Mouse (Mus musculus) olfactory bulb, adult 2 months (tissue): ENCODE measurements around the gene Tesk1.

Source experiments
- CTCF ChIP-seq: fragments of 200-500 bp; IDR thresholded peaks from 2 replicates; pipeline ENCODE4 v1.5.1; 2012; ENCODE audit warnings: low read depth, mild to moderate bottlenecking, low read length, moderate library complexity; ENCODE audit not compliant: insufficient read depth
- POLR2A ChIP-seq: fragments of 200-500 bp; IDR thresholded peaks from 2 replicates; pipeline ENCODE4 v1.6.1; 2012; ENCODE audit warnings: mild to moderate bottlenecking, low read depth, low read length, moderate library complexity; ENCODE audit not compliant: insufficient read depth

GRCm38 (mm10) chr4:43442456-43443361 lies 970 bp downstream of the Tesk1 start:
- TF ChIP-seq POLR2A (no peak; the same call in 1 of the 2 replicates), CTCF (no peak)
